Mouse (Mus musculus): Measurements from ENCODE around the gene Dmrtc1b. TPM values are rescaled to one million over a fixed set of nuclear protein-coding genes. Genes with fewer than 3 reads are reported as not detected.

The Dmrtc1b gene
- not detected for polyA plus RNA-seq (2014; fragmentation: Illumina TruSeq; extraction: RNeasy Lipid Tissue Mini Kit (QIAGEN cat#74804); ENCODE audit: low read depth, low replicate concordance)

GRCm38 (mm10) chrX:102707535-102707934 lies at the start of gene Dmrtc1b, which contains the start of gene Gm9112:
TSS of gene Dmrtc1b (plus strand) at chrX:102707865.
TSS of gene Gm9112 (minus strand) at chrX:102707635.

GRCm38 (mm10) chrX:102686872-102687271 lies 20.8 kb upstream of the Dmrtc1b start, which contains the start of gene Gm3880:
TSS of gene Gm3880 (minus strand) at chrX:102686972.

Other genes starting within 250 kb of the Dmrtc1b start
- 5.2 TPM for gene Hdac8, start 202.5 kb upstream of the Dmrtc1b start, polyA plus RNA-seq (2014; fragmentation: Illumina TruSeq; extraction: RNeasy Lipid Tissue Mini Kit (QIAGEN cat#74804); ENCODE audit: low read depth, low replicate concordance)
- 19.8 TPM for gene Phka1, start 63.6 kb upstream of the Dmrtc1b start, polyA plus RNA-seq (2014; fragmentation: Illumina TruSeq; extraction: RNeasy Lipid Tissue Mini Kit (QIAGEN cat#74804); ENCODE audit: low read depth, low replicate concordance)
- gene Gm3880, start 20.9 kb upstream of the Dmrtc1b start, polyA plus RNA-seq (2014; fragmentation: Illumina TruSeq; extraction: RNeasy Lipid Tissue Mini Kit (QIAGEN cat#74804); ENCODE audit: low read depth, low replicate concordance): not detected
- gene Gm9112, start 230 bp upstream of the Dmrtc1b start, polyA plus RNA-seq (2014; fragmentation: Illumina TruSeq; extraction: RNeasy Lipid Tissue Mini Kit (QIAGEN cat#74804); ENCODE audit: low read depth, low replicate concordance): not detected
- gene Dmrtc1c1, start 95.1 kb downstream of the Dmrtc1b start, polyA plus RNA-seq (2014; fragmentation: Illumina TruSeq; extraction: RNeasy Lipid Tissue Mini Kit (QIAGEN cat#74804); ENCODE audit: low read depth, low replicate concordance): not detected
- not detected for gene Dmrtc1c2, start 146.8 kb downstream of the Dmrtc1b start, polyA plus RNA-seq (2014; fragmentation: Illumina TruSeq; extraction: RNeasy Lipid Tissue Mini Kit (QIAGEN cat#74804); ENCODE audit: low read depth, low replicate concordance)
- not detected for gene 1700031F05Rik, start 160.1 kb downstream of the Dmrtc1b start, polyA plus RNA-seq (2014; fragmentation: Illumina TruSeq; extraction: RNeasy Lipid Tissue Mini Kit (QIAGEN cat#74804); ENCODE audit: low read depth, low replicate concordance)
- gene Dmrtc1a, start 200.8 kb downstream of the Dmrtc1b start, polyA plus RNA-seq (2014; fragmentation: Illumina TruSeq; extraction: RNeasy Lipid Tissue Mini Kit (QIAGEN cat#74804); ENCODE audit: low read depth, low replicate concordance): not detected
- gene 1700011M02Rik, start 201.0 kb downstream of the Dmrtc1b start, polyA plus RNA-seq (2014; fragmentation: Illumina TruSeq; extraction: RNeasy Lipid Tissue Mini Kit (QIAGEN cat#74804); ENCODE audit: low read depth, low replicate concordance): not detected
- not detected for gene 1700018G05Rik, start 220.5 kb downstream of the Dmrtc1b start, polyA plus RNA-seq (2014; fragmentation: Illumina TruSeq; extraction: RNeasy Lipid Tissue Mini Kit (QIAGEN cat#74804); ENCODE audit: low read depth, low replicate concordance)